Mouse (Mus musculus): ENCODE data around the gene Prss48.
"Not testable (repeated sequence)": the region's sequence is repeated elsewhere in the genome, so short reads cannot be mapped to it uniquely, and the experiment has no call there.

The Prss48 gene

GRCm38 (mm10) chr3:86002940-86003339 is 649 bp upstream of the Prss48 start:
- DNase-seq: no peak

- no peak for DNase-seq
Measured at GRCm38 (mm10) chr3:86001271-86001670, 1.0 kb downstream of the Prss48 start.

- no peak for DNase-seq
Measured at GRCm38 (mm10) chr3:85994645-85995044, 7.6 kb downstream of the Prss48 start.

- DNase-seq: no peak
Measured at GRCm38 (mm10) chr3:85993744-85994143, 8.5 kb downstream of the Prss48 start.

GRCm38 (mm10) chr3:85991802-85992156 is 10.5 kb downstream of the Prss48 start:
- DNase-seq: no peak

GRCm38 (mm10) chr3:85991140-85991801 is 11.0 kb downstream of the Prss48 start:
- no peak for DNase-seq

- DNase-seq: no peak
Measured at GRCm38 (mm10) chr3:85987225-85987624, 15.1 kb downstream of the Prss48 start.

- DNase-seq: no peak
Measured at GRCm38 (mm10) chr3:85984537-85984936, 17.8 kb downstream of the Prss48 start.

GRCm38 (mm10) chr3:85981761-85982160 is 20.5 kb downstream of the Prss48 start:
- DNase-seq: not testable (repeated sequence)

GRCm38 (mm10) chr3:85980036-85980435 is 22.3 kb downstream of the Prss48 start:
- DNase-seq: no peak

GRCm38 (mm10) chr3:85974451-85974850 is 27.8 kb downstream of the Prss48 start:
- no peak for DNase-seq

- DNase-seq: peak; percentile 26 to 41
Measured at GRCm38 (mm10) chr3:85973376-85974140, 28.7 kb downstream of the Prss48 start.

GRCm38 (mm10) chr3:85971599-85971975 is 30.7 kb downstream of the Prss48 start:
- peak; percentile 86 for DNase-seq

- DNase-seq: peak; percentile 81 to 84
Measured at GRCm38 (mm10) chr3:85970742-85971598, 31.3 kb downstream of the Prss48 start, which contains the start of gene Sh3d19. Gene Sh3d19, plus strand, starts transcription at chr3:85971109.

GRCm38 (mm10) chr3:85969040-85969439 is 33.3 kb downstream of the Prss48 start:
- no peak for DNase-seq

- DNase-seq: no peak
Measured at GRCm38 (mm10) chr3:85965479-85965878, 36.8 kb downstream of the Prss48 start.

- no peak for DNase-seq
Measured at GRCm38 (mm10) chr3:85961134-85961533, 41.2 kb downstream of the Prss48 start.

- DNase-seq: no peak
Measured at GRCm38 (mm10) chr3:85959669-85960068, 42.6 kb downstream of the Prss48 start.

- no peak for DNase-seq
Measured at GRCm38 (mm10) chr3:85955704-85956103, 46.6 kb downstream of the Prss48 start.

- DNase-seq: no peak
Measured at GRCm38 (mm10) chr3:85955269-85955668, 47.0 kb downstream of the Prss48 start.

GRCm38 (mm10) chr3:85952696-85953283 is 49.5 kb downstream of the Prss48 start:
- no peak for DNase-seq

- no peak for DNase-seq
Measured at GRCm38 (mm10) chr3:85950914-85951313, 51.4 kb downstream of the Prss48 start.

Measured in kidney, adult 8-10 months (tissue).